ENCODE assay signal across 16 mouse cellular contexts in genomic region chr1:43464976-43465375, GRCm38 (mm10). TPM values are rescaled to one million over a fixed set of nuclear protein-coding genes. Genes with fewer than 3 reads are reported as not detected.
DNase-seq lines count a peak whose midpoint lies in the region; ATAC-seq and TF ChIP-seq lines count a peak whose summit lies in the region.
"Had no signal": no experiment of that assay in that cellular context is flagged by ENCODE, and none has a peak within 500 bp of the region (broad histone marks: within the 10 kb centered on the region; RNA-seq: fewer than 3 reads in every experiment).

No protein-coding gene starts in this region.

- peak; percentile 48 for ATAC-seq in common myeloid progenitor, adult 5-6 weeks (replicated peaks; ENCODE audit: low read depth, poor library complexity, severe bottlenecking)
- ATAC-seq: forebrain, embryonic 13.5 days had no signal

- DNase-seq in left cerebral cortex, adult 2 months (ENCODE audit: extremely low spot score in 1 of 2, low spot score in 2 of 2): no peak
- no peak for DNase-seq in left cerebral cortex, postnatal 10 days (ENCODE audit: extremely low spot score in 1 of 2, low spot score in 2 of 2)
- peak; percentile 81 for DNase-seq in CD4-positive helper T cell, adult 2 months (ENCODE audit: low read depth, low spot score)
- peak; percentile 86 for DNase-seq in naive thymus-derived CD4-positive, alpha-beta T cell, adult 2 months (ENCODE audit: low read depth)
- DNase-seq in cerebellum, adult 11 months: no peak
- DNase-seq in adrenal gland, postnatal 4 days (ENCODE audit: low spot score in 2 of 2): no peak
- DNase-seq in adrenal gland, adult 18-20 months (ENCODE audit: low spot score in 2 of 2): no peak
- DNase-seq: B cell, adult 2 months; heart, adult 2 months; heart, postnatal 10 days; kidney, postnatal 36 days; layer of hippocampus, postnatal 36 days; lung, embryonic 14.5 days; midbrain, embryonic 14.5 days had no signal

- intact Hi-C loops in left cerebral cortex, adult 2 months (cut with DNase I): loop anchor here (5.0 kb wide), 1 partner anchor 333 kb away; no protein-coding TSS in a partner anchor
- intact Hi-C loops in left cerebral cortex, postnatal 10 days (cut with DNase I): no loop called here

- H3K4me3 ChIP-seq in left cerebral cortex, adult 2 months: no peak overlapping the region
- H3K4me3 ChIP-seq: forebrain, embryonic 13.5 days; heart, adult 2 months had no signal

- peak overlapping the region; percentile 79 for H3K27ac ChIP-seq in left cerebral cortex, adult 2 months
- H3K27ac ChIP-seq: forebrain, embryonic 13.5 days; heart, adult 2 months had no signal

- TF ChIP-seq CTCF in left cerebral cortex, adult 2 months (IDR thresholded peaks at IDR 0.05): no peak

RNA-seq across cellular contexts. Expression of gene Nck2, which starts 20.6 kb away (rescaled TPM):
- 10 to 100 TPM; 38.3 to 38.7 TPM for total RNA-seq in left cerebral cortex, adult 2 months (2021)
- total RNA-seq in left cerebral cortex, postnatal 10 days (2021): 10 to 100 TPM; 32.6 to 37.5 TPM
- total RNA-seq in common myeloid progenitor, adult 5-6 weeks (2017): 16.6 and 25.2 TPM in 2 replicates
- 10 to 100 TPM; 38.6 to 46.3 TPM for total RNA-seq in adrenal gland, postnatal 4 days (2021)
- total RNA-seq in adrenal gland, adult 18-20 months (2021): 10 to 100 TPM; 28.6 to 30.8 TPM

Comparison
In these comparisons a context has a peak if more than half of its experiments do, and no peak if none do; other contexts are left out.
1. DNase-seq: peak in CD4-positive helper T cell, adult 2 months (single experiment) and naive thymus-derived CD4-positive, alpha-beta T cell, adult 2 months (single experiment); none in left cerebral cortex, adult 2 months (0 of 2), left cerebral cortex, postnatal 10 days (0 of 2), cerebellum, adult 11 months (single experiment), adrenal gland, postnatal 4 days (0 of 2) and adrenal gland, adult 18-20 months (0 of 2).